Mouse (Mus musculus): ENCODE measurements around the gene Slmap.
"Not testable (repeated sequence)": the region's sequence is repeated elsewhere in the genome, so short reads cannot be mapped to it uniquely, and the experiment has no call there.

The Slmap gene

DNA sequence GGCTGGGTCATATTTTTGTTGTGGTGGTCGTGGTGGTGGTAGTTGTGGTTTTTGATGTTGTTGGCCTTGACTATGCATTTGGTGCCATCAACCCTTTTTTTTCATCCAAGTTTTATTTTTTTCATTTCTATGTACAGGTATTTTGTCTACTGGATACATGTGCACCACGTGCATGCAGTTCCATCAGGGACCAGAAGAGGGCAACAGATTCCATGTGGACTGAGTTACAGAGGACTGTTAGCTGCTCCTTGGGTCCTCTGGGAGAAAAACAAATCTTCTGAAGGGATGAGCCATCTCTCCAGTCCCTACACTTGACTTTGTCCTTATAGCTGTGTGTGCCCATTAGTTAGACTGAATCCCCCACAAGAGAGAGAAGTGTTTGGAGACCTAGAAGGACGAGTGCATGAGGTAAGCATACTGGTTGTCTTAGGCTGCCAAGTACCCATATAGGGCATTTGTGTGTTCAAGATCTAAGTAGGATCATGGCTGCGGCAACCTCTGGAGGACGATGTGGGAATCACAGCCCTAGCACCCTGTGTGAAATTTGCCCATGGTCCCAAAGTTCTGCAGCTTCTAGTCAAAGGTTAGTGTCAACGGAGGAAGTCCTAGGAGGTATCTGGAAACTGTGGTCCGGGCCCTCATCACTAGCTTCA, 136.1 kb downstream of the Slmap start:
- no peak for DNase-seq (ENCODE audit: low spot score)

DNA sequence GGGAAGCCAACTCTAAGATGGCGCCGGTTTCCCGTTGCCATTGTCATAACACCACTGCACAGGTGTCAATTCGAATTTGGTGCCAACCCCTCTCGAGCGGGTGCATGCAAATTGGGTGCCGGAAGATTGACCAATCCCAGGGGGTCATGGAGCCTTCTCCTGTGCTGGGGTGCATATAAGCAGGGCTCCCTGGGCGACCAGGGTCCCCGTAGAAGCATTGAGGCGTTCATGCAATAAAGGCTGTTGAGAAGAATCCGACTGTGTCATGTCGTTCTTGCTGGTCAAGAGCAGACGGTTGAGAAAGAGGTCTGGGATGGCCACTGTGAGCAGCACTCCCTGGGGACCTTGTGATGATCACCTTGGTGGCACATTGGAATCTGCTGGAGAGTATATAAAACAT, 142.9 kb downstream of the Slmap start:
- no peak for DNase-seq (ENCODE audit: low spot score)

DNA sequence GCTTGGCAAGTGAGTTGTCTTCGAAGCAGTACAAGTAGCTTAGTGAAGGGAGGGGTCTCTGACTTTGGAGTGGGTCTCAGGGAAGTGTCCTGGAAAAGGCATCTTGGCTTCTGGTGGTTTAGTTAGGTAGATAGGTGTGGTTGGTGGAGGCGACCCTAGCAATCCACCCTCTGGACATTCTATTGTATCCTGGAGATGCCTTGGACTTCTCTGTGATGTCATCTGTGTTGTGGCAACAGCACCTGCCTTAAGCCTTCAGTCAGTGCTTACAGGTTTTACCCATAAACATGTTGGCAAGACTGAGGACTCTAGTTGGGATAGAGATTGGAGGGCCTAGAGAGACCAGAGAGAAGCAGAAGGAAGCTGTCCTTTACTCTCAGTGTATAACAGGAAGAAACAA, 145.8 kb downstream of the Slmap start:
- DNase-seq (ENCODE audit: low spot score): not testable (repeated sequence)

DNA sequence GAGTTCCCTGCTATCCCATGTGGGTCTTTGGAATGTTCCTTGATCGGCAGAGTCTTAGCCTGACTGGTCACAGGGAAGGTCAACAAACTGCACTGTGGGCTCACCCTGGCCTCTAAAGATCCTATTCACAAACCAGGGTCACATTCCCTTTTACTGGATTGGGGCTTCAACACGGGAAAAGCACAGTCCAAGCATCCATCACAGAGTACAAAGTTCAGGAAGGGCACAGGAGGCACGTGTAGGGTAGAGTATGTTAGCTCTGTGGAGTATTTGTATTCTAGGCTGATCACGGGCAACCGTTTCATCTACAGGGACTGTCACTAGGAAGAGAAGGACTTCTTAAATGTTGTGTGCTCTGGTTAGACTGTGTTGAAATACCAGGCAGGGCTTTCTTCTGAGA, 147.7 kb downstream of the Slmap start:
- DNase-seq (ENCODE audit: low spot score): not testable (repeated sequence)

DNA sequence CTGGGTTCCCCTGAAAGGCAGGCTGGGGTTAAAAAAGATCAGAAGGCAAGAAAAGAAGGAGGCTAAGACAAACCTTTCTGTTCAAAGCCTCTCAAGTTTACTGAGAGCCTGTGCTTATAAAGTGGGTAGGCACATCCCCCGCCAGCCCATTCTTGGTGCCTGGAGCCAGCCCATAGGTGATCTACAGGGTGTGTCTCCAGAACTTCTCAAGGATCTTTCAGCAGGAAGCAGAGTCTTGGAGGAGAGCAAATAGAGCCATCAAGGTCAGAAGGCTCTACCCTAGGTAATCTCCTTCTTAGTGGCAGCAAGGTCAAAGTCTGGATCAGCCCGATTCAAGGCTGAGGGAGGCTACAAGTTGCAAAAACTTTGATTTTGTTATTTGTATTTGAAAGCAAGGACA, 149.1 kb downstream of the Slmap start:
- not testable (repeated sequence) for DNase-seq (ENCODE audit: low spot score)

DNA sequence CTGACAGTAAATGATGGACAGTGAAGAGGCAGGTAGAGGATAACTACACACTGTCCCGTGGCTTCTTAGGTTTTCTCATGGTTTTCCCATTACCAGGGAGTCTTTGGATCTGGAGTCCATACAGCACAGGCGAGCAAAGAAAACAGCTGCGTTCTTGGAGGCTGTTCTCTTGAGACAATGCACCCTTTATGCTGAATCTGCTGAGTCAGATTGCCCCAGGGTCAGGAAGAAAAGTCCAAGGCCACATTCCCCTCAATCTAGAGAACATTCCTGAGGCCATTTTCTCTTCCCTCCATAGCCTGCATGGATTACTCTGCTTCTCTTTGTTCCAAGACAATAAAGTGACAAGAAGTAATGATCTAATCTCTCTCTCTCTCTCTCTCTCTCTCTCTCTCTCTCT, 155.7 kb downstream of the Slmap start:
- DNase-seq (ENCODE audit: low spot score): no peak

DNA sequence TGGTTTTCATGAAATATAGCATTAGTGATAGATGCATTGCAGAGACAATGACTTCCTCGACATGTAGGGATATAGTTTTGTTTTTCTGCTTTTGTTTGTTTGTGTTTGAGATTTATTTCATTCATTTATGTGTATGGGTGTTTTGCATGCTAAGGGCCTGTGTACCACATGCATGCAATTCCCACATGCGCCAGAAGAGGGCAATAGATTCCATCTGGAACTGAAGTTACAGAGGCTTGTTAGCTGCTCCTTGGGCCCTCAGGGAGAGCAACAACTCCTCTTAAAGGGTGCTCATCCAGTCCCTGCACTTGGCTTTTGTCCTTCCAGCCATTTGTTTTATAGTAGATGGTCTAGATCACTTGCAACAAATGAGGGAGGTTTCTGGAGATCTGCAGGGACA, 158.1 kb downstream of the Slmap start:
- DNase-seq (ENCODE audit: low spot score): peak; percentile 44
